Mouse (Mus musculus): ENCODE measurements around the gene Gtsf1. TPM values are rescaled to one million over a fixed set of nuclear protein-coding genes. Genes with fewer than 3 reads are reported as not detected.
"Not testable (repeated sequence)": the region's sequence is repeated elsewhere in the genome, so short reads cannot be mapped to it uniquely, and the experiment has no call there.

The Gtsf1 gene
- not detected for polyA plus RNA-seq (2017; shearing (Covaris generic))

- no peak for ATAC-seq
These were observed at the start of gene Gtsf1 for GRCm38 (mm10) chr15:103430241-103430640. TSS of gene Gtsf1 (minus strand) at chr15:103430470.

GRCm38 (mm10) chr15:103479080-103479606 lies 48.9 kb upstream of the Gtsf1 start:
- no peak for ATAC-seq

- ATAC-seq: no peak
These were observed 43.5 kb upstream of the Gtsf1 start for GRCm38 (mm10) chr15:103473769-103474168.

GRCm38 (mm10) chr15:103473182-103473581 lies 42.9 kb upstream of the Gtsf1 start:
- ATAC-seq: no peak

GRCm38 (mm10) chr15:103472265-103472664 lies 42.0 kb upstream of the Gtsf1 start:
- ATAC-seq: no peak

- ATAC-seq: no peak
These were observed 41.4 kb upstream of the Gtsf1 start for GRCm38 (mm10) chr15:103471488-103472194.

GRCm38 (mm10) chr15:103462539-103463261 lies 32.4 kb upstream of the Gtsf1 start:
- ATAC-seq: no peak

GRCm38 (mm10) chr15:103454449-103454848 lies 24.2 kb upstream of the Gtsf1 start:
- ATAC-seq: no peak

GRCm38 (mm10) chr15:103453551-103454218 lies 23.4 kb upstream of the Gtsf1 start, which contains the start of gene Nckap1l:
TSS of gene Nckap1l (plus strand) at chr15:103453794.
- ATAC-seq: peak; percentile 100

- ATAC-seq: no peak
These were observed 18.1 kb upstream of the Gtsf1 start, which contains the start of gene Gtsf2 for GRCm38 (mm10) chr15:103448369-103448768. TSS of gene Gtsf2 (minus strand) at chr15:103448469.

- ATAC-seq: not testable (repeated sequence)
These were observed 15.7 kb upstream of the Gtsf1 start for GRCm38 (mm10) chr15:103445966-103446365.

GRCm38 (mm10) chr15:103427017-103427416 lies 3.3 kb downstream of the Gtsf1 start:
- no peak for ATAC-seq

- not testable (repeated sequence) for ATAC-seq
These were observed 24.7 kb downstream of the Gtsf1 start for GRCm38 (mm10) chr15:103405586-103405985.

GRCm38 (mm10) chr15:103401361-103401760 lies 28.9 kb downstream of the Gtsf1 start:
- ATAC-seq: no peak

GRCm38 (mm10) chr15:103393577-103393976 lies 36.7 kb downstream of the Gtsf1 start:
- ATAC-seq: no peak

GRCm38 (mm10) chr15:103388556-103389145 lies 41.6 kb downstream of the Gtsf1 start:
- no peak for ATAC-seq

GRCm38 (mm10) chr15:103383771-103384488 lies 46.3 kb downstream of the Gtsf1 start:
- no peak for ATAC-seq

GRCm38 (mm10) chr15:103382795-103383406 lies 47.4 kb downstream of the Gtsf1 start:
- no peak for ATAC-seq

GRCm38 (mm10) chr15:103382075-103382474 lies 48.2 kb downstream of the Gtsf1 start:
- ATAC-seq: no peak

GRCm38 (mm10) chr15:103378665-103379356 lies 51.5 kb downstream of the Gtsf1 start:
- no peak for ATAC-seq

Measured in CD4-positive, CD25-positive, alpha-beta regulatory T cell, adult 4 months (primary cell).